Mouse (Mus musculus) urinary bladder, postnatal 10 days (tissue): ENCODE data around the gene Sat2.
A peak's percentile ranks its signal among the peaks of the same experiment; 100 is the strongest.
"Not testable (repeated sequence)": the region's sequence is repeated elsewhere in the genome, so short reads cannot be mapped to it uniquely, and the experiment has no call there.

Source experiments
- DNase-seq: peaks from one replicate; pipeline ENCODE4 v3.0.0; 2022; ENCODE audit warnings: low spot score

Sat2 gene

DNA sequence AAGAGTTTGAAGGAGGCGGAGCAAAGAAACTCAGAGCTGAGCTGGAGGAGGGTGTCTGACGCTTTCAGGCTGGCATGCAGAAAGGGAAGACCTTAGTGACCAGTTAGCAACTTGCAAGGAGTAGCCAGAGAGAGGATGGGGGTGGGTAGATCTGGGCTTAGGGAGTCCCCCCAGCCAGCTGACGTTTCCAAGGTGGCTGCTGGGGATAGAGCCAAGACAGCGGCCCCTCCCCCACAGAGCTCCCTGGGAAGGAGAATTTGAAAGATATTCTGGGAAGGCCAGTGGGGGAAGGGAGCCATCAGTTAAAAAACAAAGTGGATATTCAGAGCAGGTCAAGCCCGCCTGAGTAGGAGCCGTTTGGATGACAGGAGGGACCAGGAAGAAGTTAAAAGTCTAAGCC is 21.7 kb upstream of the Sat2 start:
- no peak for DNase-seq

DNA sequence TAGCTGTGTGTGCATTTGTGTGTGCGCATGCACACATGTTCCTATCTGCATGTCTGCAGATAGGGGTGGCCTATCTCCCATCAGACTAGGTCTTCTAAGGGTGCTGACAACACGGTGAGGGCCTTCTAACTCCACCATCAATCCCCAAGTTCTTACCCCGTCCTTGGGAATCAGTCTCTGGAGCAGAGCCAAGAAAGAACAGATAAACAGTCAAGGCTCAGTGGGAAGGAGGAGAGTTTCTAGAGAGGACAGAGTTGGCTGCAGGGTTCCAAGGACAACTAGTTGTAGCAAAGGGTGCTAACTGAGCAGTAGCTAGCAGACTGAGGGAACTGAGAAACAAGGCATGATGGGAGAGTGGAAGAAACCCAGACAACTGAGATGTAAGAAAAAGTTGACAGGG is 20.1 kb upstream of the Sat2 start:
- DNase-seq: no peak

DNA sequence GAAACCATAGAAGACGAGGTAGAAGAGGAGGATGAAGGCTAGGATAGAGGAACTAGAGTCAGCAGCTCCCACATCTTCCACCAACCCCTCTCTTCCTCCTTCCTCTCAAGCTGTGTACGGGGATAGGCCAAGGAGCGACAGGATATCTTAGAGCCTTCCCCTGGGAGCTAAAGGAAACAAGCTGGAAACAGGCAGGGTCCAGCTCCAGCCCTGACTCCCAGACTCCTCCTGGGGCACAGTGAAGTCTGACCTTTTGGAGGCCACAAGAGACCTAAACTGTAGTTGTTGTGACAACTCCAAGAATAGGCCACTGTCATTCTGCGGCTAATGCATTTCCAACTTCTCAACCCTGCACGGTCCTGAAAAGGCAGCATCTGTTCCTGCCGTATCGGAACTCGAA is 18.3 kb upstream of the Sat2 start:
- no peak for DNase-seq

DNA sequence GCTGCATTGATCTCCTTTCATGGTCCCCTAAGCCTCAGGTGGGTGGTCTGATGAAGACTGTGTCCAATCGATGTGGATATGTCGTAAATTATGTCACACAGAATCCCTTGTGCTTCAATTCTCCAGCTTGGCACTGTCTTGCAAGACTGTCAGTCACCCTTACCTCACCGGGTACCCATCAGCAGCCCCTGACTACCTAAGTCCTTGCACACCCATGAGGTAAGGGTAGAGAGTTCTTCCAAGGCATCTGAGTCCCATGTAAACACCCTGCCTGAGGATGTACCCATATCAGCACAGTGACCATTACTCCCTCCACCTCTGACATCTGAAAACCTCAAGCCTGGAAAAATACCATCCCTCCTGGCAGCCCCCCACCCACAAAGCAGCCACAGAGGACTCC is 17.5 kb upstream of the Sat2 start:
- DNase-seq: no peak

DNA sequence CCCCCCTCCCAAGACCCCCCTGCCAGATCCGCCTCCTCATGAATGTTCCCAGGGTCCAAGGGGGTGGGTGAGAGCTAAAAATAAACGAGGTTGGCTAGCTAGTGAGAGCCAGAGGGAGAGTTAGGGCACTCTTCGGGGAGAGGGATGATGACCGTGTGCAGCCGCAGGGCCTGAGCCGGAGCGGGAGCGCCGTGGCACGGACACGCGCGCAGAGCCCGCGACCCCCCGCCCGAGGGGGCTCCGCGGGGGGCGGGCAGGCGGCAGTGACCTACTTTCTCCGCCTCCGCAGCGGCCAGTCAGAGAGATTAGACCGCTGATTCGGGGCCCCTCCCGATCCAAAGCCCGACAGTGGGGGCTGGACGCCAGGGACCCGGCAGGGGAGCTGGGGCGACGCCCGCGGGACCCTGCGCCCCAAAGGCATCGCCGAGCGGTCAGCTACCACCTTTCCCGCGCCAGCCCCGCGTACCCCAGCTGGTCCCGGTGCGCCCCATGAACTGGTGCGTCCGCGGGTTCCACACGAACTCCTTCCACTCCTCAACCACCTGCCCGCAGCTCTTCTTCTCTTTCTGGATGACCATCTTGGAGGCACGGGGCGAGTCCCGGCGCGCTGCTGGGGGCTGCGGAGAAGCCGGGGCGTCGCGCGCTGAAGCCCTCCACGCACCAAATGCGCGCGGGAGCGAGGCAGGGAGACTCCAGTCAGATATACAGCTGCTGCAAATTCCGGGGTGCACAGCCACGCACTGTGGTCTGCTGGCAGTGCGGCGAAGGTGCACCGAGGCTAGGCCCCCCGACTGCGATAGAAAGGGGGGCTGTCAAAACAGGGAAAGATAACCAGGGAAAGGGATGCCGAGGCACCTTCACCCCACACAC is 16.8 kb upstream of the Sat2 start:
- DNase-seq: no peak

DNA sequence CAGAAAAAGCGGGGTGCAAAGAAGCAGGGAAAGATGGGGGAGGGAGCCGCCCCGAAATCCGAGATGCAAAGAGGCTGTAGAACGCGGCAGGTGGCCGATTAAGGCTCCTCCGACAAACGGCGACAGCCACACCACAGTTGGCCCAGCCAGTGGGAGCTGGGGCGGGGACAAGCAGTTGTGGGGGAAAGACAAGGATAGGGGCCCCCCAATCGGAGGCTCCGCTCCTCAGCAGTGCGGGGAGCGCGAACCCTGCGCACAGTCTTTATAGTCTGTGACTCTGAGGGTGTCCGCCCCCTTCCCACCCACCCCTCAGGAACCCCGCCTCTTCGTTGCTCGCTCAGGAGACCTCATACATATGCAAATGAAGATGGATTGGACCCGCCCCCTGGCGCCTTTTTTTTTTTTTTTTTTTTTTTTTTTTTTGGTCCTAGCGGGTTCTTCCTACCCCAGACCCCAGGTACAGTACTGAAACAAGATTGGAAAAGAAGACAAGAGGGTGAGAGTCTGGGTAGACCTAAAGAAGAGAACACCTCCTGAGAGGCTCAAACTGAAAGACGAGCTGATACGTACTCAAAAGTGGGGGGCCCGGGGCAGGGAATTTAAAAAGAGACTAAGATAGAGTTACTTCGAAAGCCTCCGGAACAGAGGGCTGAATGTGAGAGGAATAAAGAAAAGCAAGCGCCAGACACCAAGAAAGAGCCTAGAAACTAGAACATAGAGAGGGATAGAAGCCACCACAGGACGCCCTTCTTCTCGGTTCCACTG is 15.9 kb upstream of the Sat2 start, which contains the start of gene Atp1b2:
Gene Atp1b2 (minus strand): TSS at position 217 of the 765 bp plus-strand sequence.
- peak; percentile 27 for DNase-seq

DNA sequence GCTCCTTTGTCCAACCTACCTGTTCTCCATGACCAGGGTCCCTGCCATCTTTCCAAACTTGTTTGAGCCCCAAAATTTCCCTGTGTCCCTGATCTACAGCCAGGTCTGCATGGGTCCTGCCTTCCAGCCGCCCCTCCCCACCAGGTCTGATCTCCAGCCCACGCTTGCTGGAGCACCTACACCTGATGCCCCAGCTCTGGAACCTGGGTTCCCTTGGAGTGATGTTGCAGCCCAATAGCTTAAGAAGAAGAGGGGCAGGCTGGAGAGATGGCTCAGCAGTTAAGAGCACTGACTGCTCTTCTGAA is 15.4 kb upstream of the Sat2 start:
- no peak for DNase-seq

DNA sequence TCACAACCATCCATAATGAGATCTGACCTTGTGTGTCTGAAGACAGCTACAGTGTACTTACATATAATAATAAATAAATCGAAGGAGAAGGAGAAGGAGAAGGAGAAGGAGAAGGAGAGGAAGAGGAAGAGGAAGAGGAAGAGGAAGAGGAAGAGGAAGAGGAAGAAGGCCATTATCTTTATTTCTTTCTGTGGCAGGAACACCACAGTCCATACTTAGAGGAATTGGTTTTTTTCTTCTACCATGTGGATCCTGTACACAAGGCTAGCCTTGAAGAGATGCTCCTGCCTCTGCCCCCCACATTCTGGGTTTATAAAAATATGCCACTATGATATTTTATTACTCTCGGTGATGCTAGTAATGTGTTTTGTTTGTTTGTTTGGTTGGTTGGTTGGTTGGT is 15.0 kb upstream of the Sat2 start:
- no peak for DNase-seq

DNA sequence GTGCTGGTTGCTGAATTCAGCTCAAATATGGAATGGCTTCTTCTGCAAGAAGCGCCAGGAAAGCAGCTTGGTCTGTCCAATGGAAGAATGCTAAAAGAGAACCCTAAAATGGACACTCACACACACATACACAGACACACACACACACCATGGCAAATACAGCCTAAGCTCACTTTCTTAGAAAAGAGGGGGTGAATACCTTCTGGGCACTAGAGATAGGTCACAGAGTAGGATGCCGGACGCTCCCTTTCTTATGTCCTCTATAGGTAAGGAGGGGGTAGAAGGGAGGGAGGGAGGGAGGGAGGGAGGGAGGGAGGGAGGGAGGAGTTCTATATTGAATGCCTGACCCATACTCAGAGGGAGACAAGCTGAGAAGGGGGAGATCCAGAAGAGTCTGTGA is 13.3 kb upstream of the Sat2 start:
- no peak for DNase-seq

DNA sequence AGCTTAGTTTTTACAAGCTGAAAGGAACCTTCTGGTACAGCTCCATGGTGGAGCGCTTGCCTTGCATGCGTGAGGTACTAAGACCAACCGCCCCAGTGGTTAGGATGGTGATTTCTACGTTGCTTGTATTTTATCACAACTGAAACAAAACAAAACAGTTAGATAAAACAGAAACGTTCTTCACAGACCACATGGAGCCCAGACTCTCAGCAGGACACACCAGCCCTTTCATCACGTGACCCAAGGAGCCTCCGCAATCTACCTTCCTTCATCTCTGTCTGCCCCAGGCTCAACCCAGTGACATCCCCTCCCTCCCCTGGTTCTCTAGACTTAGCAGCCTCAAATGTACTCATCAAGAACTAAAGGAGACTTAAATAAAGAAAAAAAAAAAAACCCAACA is 12.4 kb upstream of the Sat2 start:
- no peak for DNase-seq

DNA sequence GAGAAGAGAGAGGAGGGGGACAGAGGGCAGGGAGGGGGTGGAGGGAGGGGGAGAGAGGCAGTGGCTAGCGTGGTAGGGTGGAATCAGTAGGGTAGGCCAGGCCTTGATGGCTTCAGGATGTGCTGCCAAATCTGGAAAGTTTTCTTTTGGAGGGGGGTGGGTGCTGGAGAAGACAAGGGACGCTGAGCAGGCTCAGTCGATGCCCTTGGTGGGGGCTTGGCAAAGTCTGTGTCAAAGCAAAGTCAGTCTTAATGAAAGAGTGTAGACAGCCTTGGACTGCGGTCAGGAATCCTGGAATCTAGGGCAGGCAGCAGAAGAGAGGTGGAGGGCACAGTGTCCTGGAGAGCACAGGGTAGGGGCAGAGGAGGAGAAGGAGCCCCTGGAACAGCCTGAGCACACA is 10.9 kb upstream of the Sat2 start:
- DNase-seq: no peak

DNA sequence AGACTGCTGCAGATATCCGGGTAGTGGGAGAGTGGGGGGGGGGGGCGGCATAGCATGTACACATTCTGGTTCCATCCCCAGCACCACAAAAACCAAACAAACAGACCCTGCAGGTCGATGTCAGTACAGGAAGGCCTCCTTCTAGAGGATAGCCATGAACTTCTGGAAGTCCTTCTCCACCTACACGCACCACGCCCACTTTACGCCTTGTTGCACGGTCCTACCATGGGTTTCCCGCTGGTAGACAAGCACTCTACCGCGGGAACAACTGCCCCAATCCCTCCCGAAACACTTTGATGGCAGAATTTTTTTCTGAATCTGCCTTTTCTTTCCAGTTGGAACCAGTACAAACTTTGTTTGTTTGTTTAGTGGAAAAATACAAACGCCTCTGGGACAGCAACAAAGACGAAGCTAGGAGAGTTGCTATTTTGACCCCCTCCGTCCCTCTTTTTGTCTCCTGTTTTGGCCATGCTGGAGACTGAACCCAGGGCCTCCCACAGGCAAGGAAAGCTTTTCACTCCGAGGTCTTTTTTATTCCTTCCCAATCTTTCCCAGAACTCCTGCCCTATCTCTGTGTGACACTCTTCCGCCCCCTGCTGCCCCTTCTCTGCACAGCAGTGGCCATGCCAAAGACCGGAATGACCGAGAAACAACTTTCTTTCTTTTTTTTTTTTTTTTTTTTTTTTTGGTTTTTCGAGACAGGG is 8.1 kb upstream of the Sat2 start:
- DNase-seq: peak; percentile 63

DNA sequence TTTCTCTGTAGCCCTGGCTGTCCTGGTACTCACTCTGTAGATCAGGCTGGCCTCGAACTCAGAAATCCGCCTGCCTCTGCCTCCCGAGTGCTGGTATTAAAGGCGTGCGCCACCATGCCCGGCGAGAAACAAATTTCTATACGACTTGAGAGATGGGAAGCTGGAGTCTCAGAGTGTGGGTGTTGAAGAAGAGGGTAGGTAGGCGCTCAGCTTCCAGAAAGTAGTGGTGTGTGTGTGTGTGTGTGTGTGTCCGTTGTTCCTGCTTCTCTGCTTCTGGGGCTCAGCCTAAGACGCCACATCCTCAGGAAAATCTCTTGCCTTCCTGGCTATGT is 7.6 kb upstream of the Sat2 start:
- DNase-seq: not testable (repeated sequence)

DNA sequence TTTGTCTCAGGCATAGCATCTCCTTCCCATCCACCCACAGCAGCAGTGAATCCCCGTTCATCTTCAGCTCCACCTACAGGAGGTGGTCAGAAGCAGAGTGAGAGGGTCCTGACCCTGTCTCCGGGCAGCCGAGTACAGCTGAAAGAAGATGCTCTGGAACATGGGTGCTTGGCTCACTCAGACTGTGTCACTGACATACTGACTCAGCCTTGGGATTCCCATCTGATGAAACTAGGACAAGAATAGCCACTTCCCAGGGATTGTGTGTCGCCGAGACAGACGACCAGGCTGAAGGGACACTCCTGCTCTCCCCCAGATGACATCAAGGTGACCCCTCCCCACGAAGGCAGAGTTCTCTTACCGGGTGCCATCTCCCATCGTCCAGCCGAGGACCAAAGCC is 5.0 kb upstream of the Sat2 start:
- DNase-seq: no peak

DNA sequence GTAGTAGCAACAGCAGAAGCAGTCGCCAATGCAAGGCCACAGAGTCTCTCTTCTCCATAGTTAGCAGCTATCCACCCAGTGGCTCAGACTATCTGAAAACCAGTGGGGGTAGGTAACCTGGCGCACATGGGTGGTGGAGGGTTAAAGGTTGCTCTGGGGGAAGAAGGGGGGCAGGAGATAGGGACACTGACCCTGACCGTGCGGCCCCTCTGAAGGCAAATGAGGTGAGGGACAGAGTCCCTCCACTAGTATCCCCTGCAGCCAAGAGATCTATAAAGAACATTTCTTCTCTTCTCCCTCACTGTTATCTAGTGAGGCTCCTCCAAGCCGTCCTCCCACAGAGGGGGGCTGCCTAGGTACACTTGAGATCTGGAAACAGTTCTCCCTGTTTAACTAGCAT is 4.0 kb upstream of the Sat2 start, which contains the start of gene Shbg:
Gene Shbg (minus strand): TSS at position 101 of the 400 bp plus-strand sequence.
- no peak for DNase-seq

DNA sequence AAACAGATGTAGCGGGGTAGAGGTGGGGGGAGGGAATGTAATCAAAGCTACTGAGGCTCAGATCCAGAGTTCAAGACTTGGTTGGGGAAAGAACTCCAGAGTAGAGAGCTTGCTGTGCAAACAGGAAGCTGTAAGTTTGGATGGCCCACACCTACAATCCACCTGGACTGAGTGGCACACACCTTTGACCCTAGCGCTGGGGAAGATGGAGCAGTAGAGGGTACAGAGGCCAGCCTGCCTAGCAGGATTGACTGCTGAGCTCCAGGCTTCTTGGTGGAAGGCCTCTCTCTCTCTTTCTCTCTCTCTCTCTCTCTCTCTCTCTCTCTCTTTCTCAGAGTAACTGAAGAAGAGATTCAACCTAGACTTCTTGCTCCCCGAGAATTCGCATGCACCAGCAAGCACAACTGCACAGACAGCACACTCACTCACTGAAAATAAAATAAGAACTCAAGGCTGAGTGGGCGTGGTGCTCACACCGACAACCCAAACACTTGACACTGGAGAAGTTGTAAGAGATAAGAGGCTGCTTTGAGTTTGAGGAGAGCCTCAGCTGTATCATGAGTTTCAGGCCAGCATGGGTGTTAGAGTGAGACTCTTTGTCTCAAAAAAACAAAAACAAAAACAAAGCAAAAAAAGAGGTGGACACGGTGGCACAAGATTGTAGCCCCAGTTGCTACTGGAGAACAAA is 1.3 kb upstream of the Sat2 start:
- DNase-seq: no peak

DNA sequence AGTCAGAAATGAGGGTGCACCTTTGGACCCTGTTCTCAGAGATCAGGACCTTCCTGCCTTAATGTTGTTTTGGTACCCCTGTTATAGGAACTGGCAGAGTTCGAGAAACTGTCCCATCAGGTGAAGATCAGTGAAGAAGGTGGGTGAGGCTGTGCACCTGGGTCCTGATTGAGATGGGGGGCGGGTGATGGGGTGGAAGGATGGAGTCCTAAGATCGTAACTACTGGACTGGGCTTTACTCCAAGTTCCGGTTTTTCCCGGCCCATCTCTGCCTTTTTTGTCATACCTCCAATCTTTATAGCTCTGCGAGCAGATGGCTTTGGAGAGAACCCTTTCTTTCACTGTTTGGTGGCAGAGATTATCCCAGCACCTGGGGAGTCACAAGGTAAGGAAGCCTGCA is 582 bp downstream of the Sat2 start:
- DNase-seq: no peak

DNA sequence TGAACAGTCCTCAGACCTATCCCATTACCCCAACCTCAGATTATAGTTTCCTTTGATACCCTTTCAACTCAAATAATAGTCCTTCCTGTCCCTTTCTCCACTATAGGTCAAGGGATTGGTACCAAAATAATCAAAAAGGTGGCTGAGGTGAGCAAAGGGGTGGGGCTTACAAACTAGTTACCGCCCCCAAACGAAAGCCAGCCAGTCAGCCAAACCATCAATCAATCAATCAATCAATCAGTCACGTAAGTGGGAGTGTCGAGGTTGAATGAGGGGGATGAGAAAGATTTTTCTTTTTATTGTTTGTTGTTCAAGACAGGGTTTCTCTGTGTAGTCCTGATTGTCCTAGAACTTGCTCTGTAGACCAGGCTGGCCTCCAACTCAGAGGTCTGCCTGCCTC is 1.2 kb downstream of the Sat2 start:
- DNase-seq: no peak

DNA sequence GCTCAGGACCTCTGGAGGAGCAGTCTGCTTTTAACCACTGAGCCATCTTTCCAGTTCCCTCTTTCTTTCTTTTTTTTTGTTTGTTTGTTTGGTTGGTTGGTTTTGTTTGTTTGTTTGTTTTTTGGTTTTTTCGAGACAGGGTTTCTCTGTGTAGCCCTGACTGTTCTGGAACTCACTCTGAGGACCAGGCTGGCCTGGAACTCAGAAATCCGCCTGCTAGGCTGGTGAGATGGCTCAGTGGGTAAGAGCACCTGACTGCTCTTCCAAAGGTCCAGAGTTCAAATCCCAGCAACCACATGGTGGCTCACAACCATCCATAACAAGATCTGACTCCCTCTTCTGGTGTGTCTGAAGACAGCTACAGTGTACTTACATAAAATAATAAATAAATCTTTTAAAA is 2.5 kb downstream of the Sat2 start:
- DNase-seq: not testable (repeated sequence)

DNA sequence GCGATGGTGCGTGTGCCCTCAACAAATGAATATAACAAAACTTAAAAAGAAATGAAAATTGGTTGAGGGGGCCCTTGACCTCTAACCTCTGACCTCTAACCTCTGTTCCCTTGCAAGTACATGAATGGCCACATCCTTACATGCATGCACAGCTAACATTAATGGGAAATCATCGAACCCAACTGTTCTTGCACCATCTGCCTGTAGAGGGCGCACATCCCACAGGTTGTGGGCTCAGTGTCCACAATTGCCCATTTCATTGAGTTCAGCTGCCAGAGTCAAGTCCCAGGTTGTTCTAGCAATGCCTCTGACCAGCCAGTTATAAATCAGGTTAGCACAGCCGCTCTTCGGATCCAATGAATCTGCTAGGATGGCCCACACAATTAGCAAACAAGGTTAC is 6.5 kb downstream of the Sat2 start:
- no peak for DNase-seq

DNA sequence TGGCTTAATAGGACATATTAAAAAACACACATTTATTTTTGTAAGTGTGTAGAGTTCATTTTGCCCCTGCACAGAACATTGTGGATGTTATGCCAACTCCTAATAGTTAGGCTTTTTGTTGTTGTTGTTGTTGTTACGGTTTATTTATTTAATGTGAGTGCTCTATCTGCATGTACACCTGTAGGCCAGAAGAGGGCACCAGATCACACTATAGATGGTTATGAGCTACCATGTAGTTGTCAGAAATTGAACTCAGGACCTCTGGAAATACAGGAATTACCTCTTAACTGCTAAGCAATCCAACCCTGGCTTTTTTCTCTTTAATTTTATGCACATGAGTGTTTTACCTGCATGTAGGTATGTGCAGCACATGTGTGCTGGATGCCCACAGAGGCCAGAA is 8.0 kb downstream of the Sat2 start:
- no peak for DNase-seq

DNA sequence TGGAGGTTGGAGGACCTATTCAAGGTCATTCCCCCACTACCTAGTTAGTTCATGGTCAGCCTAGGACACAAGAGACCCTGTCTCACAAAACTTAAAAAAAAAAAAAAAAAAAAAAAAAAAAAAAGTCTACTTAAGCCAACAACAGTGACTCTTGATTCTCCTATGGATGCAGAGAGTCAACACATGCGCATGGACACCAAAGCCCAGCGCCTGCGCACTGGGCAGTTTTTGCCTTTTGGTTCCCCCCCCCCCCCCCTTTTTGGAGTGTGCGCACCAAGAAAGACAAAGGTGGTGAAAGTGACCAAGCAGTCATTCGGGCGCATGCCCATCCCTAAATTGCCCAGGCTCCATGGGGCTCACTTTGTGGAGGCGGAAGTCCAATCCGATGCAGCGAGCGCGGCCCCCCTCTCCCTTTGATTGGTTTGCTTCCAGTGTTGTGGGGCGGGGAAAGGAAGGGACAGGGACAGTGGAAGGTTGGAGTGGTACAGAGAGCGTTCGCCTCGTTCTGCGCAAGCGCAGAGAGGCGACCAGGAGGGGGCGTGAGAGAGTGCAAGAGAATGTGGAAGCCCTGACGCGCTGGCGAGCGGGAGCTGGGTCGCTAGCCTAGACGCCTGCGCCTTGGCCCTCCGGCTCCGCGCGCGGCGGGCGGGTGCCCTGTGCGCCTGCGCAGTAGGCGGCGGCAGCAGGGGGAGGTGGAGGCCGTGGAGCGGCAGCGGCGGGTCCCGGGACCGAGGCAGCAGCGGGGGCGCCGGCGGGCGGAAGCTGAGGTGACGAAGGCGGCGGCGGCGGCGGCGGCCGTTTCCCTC is 10.7 kb downstream of the Sat2 start, which contains the start of gene Fxr2:
Gene Fxr2 (plus strand): TSS at position 707 of the 806 bp plus-strand sequence.
- DNase-seq: peak; percentile 100
